Mouse (Mus musculus): ENCODE results near the gene Elmsan1. TPM values are rescaled to one million over a fixed set of nuclear protein-coding genes. Genes with fewer than 3 reads are reported as not detected.

Elmsan1 gene
- polyA plus RNA-seq, 1 experiment from 2014 or later, result 5.8 TPM

- TF ChIP-seq CTCF (IDR thresholded peaks at IDR 0.05; ENCODE audit: low read depth), result no peak
- Histone ChIP-seq H3K36me3 (ENCODE audit: insufficient read depth, low read length) (no peaks in the 10 kb centered on the region), H3K27ac (peak overlapping the region; percentile 57; the same call in 1 of the 2 replicates), H3K9ac (ENCODE audit: low read depth, low read length) (peak overlapping the region; percentile 5; the same call in 1 of the 2 replicates), H3K27me3 (ENCODE audit: insufficient read depth, low read length) (no peaks in the 10 kb centered on the region), H3K4me2 (ENCODE audit: low read length) (no peak overlapping the region), H3K9me3 (replicated peaks; ENCODE audit: low read length) (no peaks in the 10 kb centered on the region), H3K4me1 (replicated peaks; ENCODE audit: insufficient read depth, low read length) (peaks cover 55% of the 10 kb centered on the region), H3K4me3 (replicated peaks; ENCODE audit: low read depth, low read length) (no peak overlapping the region)
- WGBS, result 46% methylated on average over 3 of the region's 3 CpGs
- ATAC-seq (replicated peaks; ENCODE audit: low FRiP score, low read depth), result no peak
- no peak for DNase-seq (ENCODE audit: low spot score)
Observed at GRCm38 (mm10) chr12:84180090-84180489, 38.6 kb downstream of the Elmsan1 start.

GRCm38 (mm10) chr12:84178652-84179445 is 39.8 kb downstream of the Elmsan1 start:
- ATAC-seq (replicated peaks; ENCODE audit: low FRiP score, low read depth), result no peak
- Histone ChIP-seq H3K27ac (peak overlapping the region; percentile 1; the same call in 1 of the 2 replicates), H3K4me1 (replicated peaks; ENCODE audit: insufficient read depth, low read length) (peaks cover 68% of the 10 kb centered on the region), H3K4me2 (ENCODE audit: low read length) (no peak overlapping the region), H3K4me3 (replicated peaks; ENCODE audit: low read depth, low read length) (no peak overlapping the region), H3K36me3 (ENCODE audit: insufficient read depth, low read length) (0 out of 2 replicates have a peak, but pooled peaks cover 2% of the 10 kb centered on the region), H3K27me3 (ENCODE audit: insufficient read depth, low read length) (no peaks in the 10 kb centered on the region), H3K9me3 (replicated peaks; ENCODE audit: low read length) (no peaks in the 10 kb centered on the region), H3K9ac (ENCODE audit: low read depth, low read length) (0 out of 2 replicates have a peak overlapping the region, but pooled peaks have one; percentile 10)
- TF ChIP-seq CTCF (IDR thresholded peaks at IDR 0.05; ENCODE audit: low read depth), result no peak
- DNase-seq (ENCODE audit: low spot score), result no peak
- 46% methylated on average over 10 of the region's 10 CpGs for WGBS

- Histone ChIP-seq H3K4me2 (ENCODE audit: low read length) (no peak overlapping the region), H3K4me3 (replicated peaks; ENCODE audit: low read depth, low read length) (no peak overlapping the region), H3K9me3 (replicated peaks; ENCODE audit: low read length) (no peaks in the 10 kb centered on the region), H3K27me3 (ENCODE audit: insufficient read depth, low read length) (no peaks in the 10 kb centered on the region), H3K36me3 (ENCODE audit: insufficient read depth, low read length) (peaks cover 10% of the 10 kb centered on the region; the same call in 1 of the 2 replicates), H3K27ac (no peak overlapping the region), H3K9ac (ENCODE audit: low read depth, low read length) (no peak overlapping the region), H3K4me1 (replicated peaks; ENCODE audit: insufficient read depth, low read length) (peaks cover 73% of the 10 kb centered on the region)
- DNase-seq (ENCODE audit: low spot score), result no peak
- TF ChIP-seq CTCF (IDR thresholded peaks at IDR 0.05; ENCODE audit: low read depth), result no peak
- ATAC-seq (replicated peaks; ENCODE audit: low FRiP score, low read depth), result no peak
- WGBS, result 48% methylated on average over 1 of the region's 1 CpGs
Observed at GRCm38 (mm10) chr12:84178052-84178451, 40.6 kb downstream of the Elmsan1 start.

GRCm38 (mm10) chr12:84176886-84177765 is 41.6 kb downstream of the Elmsan1 start:
- ATAC-seq (replicated peaks; ENCODE audit: low FRiP score, low read depth) (no peak), DNase-seq (ENCODE audit: low spot score) (no peak)
- H3K27ac ChIP-seq, result peak overlapping the region; percentile 96
- peak overlapping the region; percentile 68; the same call in 1 of the 2 replicates for H3K4me2 ChIP-seq (ENCODE audit: low read length)
- H3K4me3 ChIP-seq (replicated peaks; ENCODE audit: low read depth, low read length), result no peak overlapping the region
- no peak for TF ChIP-seq CTCF (IDR thresholded peaks at IDR 0.05; ENCODE audit: low read depth)
- no peaks in the 10 kb centered on the region for H3K9me3 ChIP-seq (replicated peaks; ENCODE audit: low read length)
- peaks cover 73% of the 10 kb centered on the region for H3K4me1 ChIP-seq (replicated peaks; ENCODE audit: insufficient read depth, low read length)
- H3K36me3 ChIP-seq (ENCODE audit: insufficient read depth, low read length), result peaks cover 15% of the 10 kb centered on the region
- H3K27me3 ChIP-seq (ENCODE audit: insufficient read depth, low read length), result no peaks in the 10 kb centered on the region
- H3K9ac ChIP-seq (ENCODE audit: low read depth, low read length), result no peak overlapping the region
- 41% methylated on average over 6 of the region's 6 CpGs for whole genome bisulfite sequencing

GRCm38 (mm10) chr12:84176126-84176769 is 42.4 kb downstream of the Elmsan1 start:
- no peak for TF ChIP-seq CTCF (IDR thresholded peaks at IDR 0.05; ENCODE audit: low read depth)
- Histone ChIP-seq H3K27me3 (ENCODE audit: insufficient read depth, low read length) (no peaks in the 10 kb centered on the region), H3K9me3 (replicated peaks; ENCODE audit: low read length) (no peaks in the 10 kb centered on the region), H3K4me2 (ENCODE audit: low read length) (peak overlapping the region; percentile 68), H3K4me1 (replicated peaks; ENCODE audit: insufficient read depth, low read length) (peaks cover 66% of the 10 kb centered on the region), H3K9ac (ENCODE audit: low read depth, low read length) (peak overlapping the region; percentile 59), H3K36me3 (ENCODE audit: insufficient read depth, low read length) (peaks cover 24% of the 10 kb centered on the region), H3K4me3 (replicated peaks; ENCODE audit: low read depth, low read length) (peak overlapping the region; percentile 38), H3K27ac (peak overlapping the region; percentile 96)
- DNase-seq (ENCODE audit: low spot score) (no peak), ATAC-seq (replicated peaks; ENCODE audit: low FRiP score, low read depth) (0 out of 2 replicates have a peak, but pooled peaks have one; percentile 30)
- WGBS, result 10% methylated on average over 11 of the region's 13 CpGs
